Comparison of ENCODE assay signal across 14 mouse cellular contexts in genomic region chr7:30633762-30634412, GRCm38 (mm10). TPM values are rescaled to one million over a fixed set of nuclear protein-coding genes. Genes with fewer than 3 reads are reported as not detected.
DNase-seq lines count a peak whose midpoint lies in the region; ATAC-seq and TF ChIP-seq lines count a peak whose summit lies in the region.
"Had no signal": no experiment of that assay in that cellular context is flagged by ENCODE, and none has a peak within 500 bp of the region (broad histone marks: within the 10 kb centered on the region; RNA-seq: fewer than 3 reads in every experiment).

No protein-coding gene starts in this region.

- no peak for ATAC-seq in heart, embryonic 15.5 days (replicated peaks; ENCODE audit: insufficient number of reproducible peaks, insufficient read depth, low FRiP score, low read depth)
- no peak for ATAC-seq in megakaryocyte, adult 5-6 weeks (ENCODE audit: poor library complexity, severe bottlenecking)
- peak; percentile 19; the same call in 1 of the 2 replicates for ATAC-seq in common myeloid progenitor, adult 5-6 weeks (replicated peaks; ENCODE audit: low read depth, poor library complexity, severe bottlenecking)
- no peak for ATAC-seq in limb, embryonic 14.5 days (ENCODE audit: low FRiP score, low read depth)

- peak overlapping the region; percentile 25; the same call in 1 of the 2 replicates for H3K4me3 ChIP-seq in heart, embryonic 15.5 days
- H3K4me3 ChIP-seq in megakaryocyte, embryonic 14.5 days (replicated peaks): peak overlapping the region; percentile 89
- 0 out of 2 replicates have a peak overlapping the region, but pooled peaks have one; percentile 2 for H3K4me3 ChIP-seq in limb, embryonic 14.5 days (replicated peaks; ENCODE audit: low read length)

- no peaks in the 10 kb centered on the region for H3K36me3 ChIP-seq in heart, embryonic 15.5 days
- H3K36me3 ChIP-seq in megakaryocyte, embryonic 14.5 days (replicated peaks; ENCODE audit: low read length): peaks cover under 1% of the 10 kb centered on the region
- H3K36me3 ChIP-seq in limb, embryonic 14.5 days (ENCODE audit: control insufficient read depth, insufficient read depth, low read length): no peaks in the 10 kb centered on the region
- H3K36me3 ChIP-seq: neural tube, embryonic 13.5 days had no signal

- no peak for TF ChIP-seq POLR2A in limb, embryonic 14.5 days (IDR thresholded peaks at IDR 0.05; ENCODE audit: borderline replicate concordance, extremely low read depth, insufficient read depth, insufficient read length)

- H3K4me2 ChIP-seq in heart, embryonic 15.5 days: peak overlapping the region; percentile 7; the same call in 1 of the 2 replicates
- H3K4me2 ChIP-seq in limb, embryonic 14.5 days (replicated peaks; ENCODE audit: low read depth, low read length, severe bottlenecking): 0 out of 2 replicates have a peak overlapping the region, but pooled peaks have one; percentile 3

- DNase-seq in heart, adult 18-20 months: no peak
- DNase-seq in limb, embryonic 14.5 days (ENCODE audit: low spot score): no peak
- DNase-seq in layer of hippocampus, adult 9-10 months (ENCODE audit: low spot score): no peak
- DNase-seq in left cerebral cortex, postnatal 36 days (ENCODE audit: low spot score in 2 of 2): no peak
- DNase-seq: cerebellum, adult 8-10 months; gastrocnemius, postnatal 25 days had no signal

- 8% methylated on average over 27 of the region's 27 CpGs for WGBS in heart, embryonic 15.5 days
- 4% methylated on average over 27 of the region's 27 CpGs for WGBS in limb, embryonic 14.5 days

- H3K9me3 ChIP-seq in heart, embryonic 15.5 days (replicated peaks): no peaks in the 10 kb centered on the region
- H3K9me3 ChIP-seq in megakaryocyte, embryonic 14.5 days: no peaks in the 10 kb centered on the region
- no peaks in the 10 kb centered on the region for H3K9me3 ChIP-seq in limb, embryonic 14.5 days (ENCODE audit: control insufficient read depth, low read length)
- H3K9me3 ChIP-seq: neural tube, embryonic 13.5 days had no signal

- no peak overlapping the region for H3K9ac ChIP-seq in heart, embryonic 15.5 days
- no peak overlapping the region for H3K9ac ChIP-seq in limb, embryonic 14.5 days (ENCODE audit: low read depth, low read length, severe bottlenecking)
- H3K9ac ChIP-seq: neural tube, embryonic 13.5 days had no signal

- H3K27me3 ChIP-seq in heart, embryonic 15.5 days: peaks cover 58% of the 10 kb centered on the region
- H3K27me3 ChIP-seq in megakaryocyte, embryonic 14.5 days (replicated peaks): peaks cover 57% of the 10 kb centered on the region
- H3K27me3 ChIP-seq in limb, embryonic 14.5 days (ENCODE audit: control insufficient read depth, insufficient read depth, low read length): peaks cover 43% of the 10 kb centered on the region

- intact Hi-C loops in left cerebral cortex, postnatal 36 days (cut with DNase I): no loop called here

- no peak overlapping the region for H3K27ac ChIP-seq in heart, embryonic 15.5 days
- H3K27ac ChIP-seq in limb, embryonic 14.5 days (replicated peaks; ENCODE audit: low read depth, low read length): no peak overlapping the region
- H3K27ac ChIP-seq: neural tube, embryonic 13.5 days had no signal

- H3K4me1 ChIP-seq in heart, embryonic 15.5 days (replicated peaks): peaks cover 23% of the 10 kb centered on the region
- peaks cover 51% of the 10 kb centered on the region for H3K4me1 ChIP-seq in megakaryocyte, embryonic 14.5 days
- H3K4me1 ChIP-seq in limb, embryonic 14.5 days (ENCODE audit: control insufficient read depth, insufficient read depth, low read length): peaks cover 6% of the 10 kb centered on the region; the same call in 1 of the 2 replicates

RNA-seq across cellular contexts. Expression of gene Etv2, which starts 1.8 kb away (rescaled TPM):
- polyA plus RNA-seq in heart, embryonic 15.5 days (2015; fragmentation: Nextera tagmentation; extraction: Ambion mirVana): not detected in 2 replicates
- total RNA-seq in heart, adult 18-20 months (2021): not detected
- 0.44 TPM in 1 of 2 replicates, not detected in the other for polyA plus RNA-seq in megakaryocyte, embryonic 14.5 days (2012; ENCODE audit: insufficient read depth, low replicate concordance)
- total RNA-seq in megakaryocyte, adult 5-6 weeks (2015): not detected in 2 replicates
- total RNA-seq in megakaryocyte, adult 5-6 weeks (2017): 0.59 TPM in 1 of 2 replicates, not detected in the other
- not detected in 2 replicates for total RNA-seq in common myeloid progenitor, adult 5-6 weeks (2017)
- 0.17 TPM in 1 of 2 replicates, not detected in the other for polyA plus RNA-seq in limb, embryonic 14.5 days (2012; rRNA removed)
- 0.19 TPM in 1 of 2 replicates, not detected in the other for polyA plus RNA-seq in limb, embryonic 14.5 days (2014; fragmentation: Nextera tagmentation; extraction: Ambion mirVana)
- total RNA-seq in left cerebral cortex, postnatal 36 days (2021): not detected
- total RNA-seq: adrenal gland, postnatal 4 days; gastrocnemius, postnatal 25 days; left cerebral cortex, adult 8-10 months had no signal
- polyA plus RNA-seq: neural tube, embryonic 13.5 days; urinary bladder, adult 2 months had no signal

RNA-seq across cellular contexts. Expression of gene Cox6b1, which starts 7.9 kb away (rescaled TPM):
- 1,740 and 2,396 TPM in 2 replicates for polyA plus RNA-seq in heart, embryonic 15.5 days (2015; fragmentation: Nextera tagmentation; extraction: Ambion mirVana)
- total RNA-seq in heart, adult 18-20 months (2021): 1,000 to 10,000 TPM; 4,470 to 4,611 TPM
- polyA plus RNA-seq in megakaryocyte, embryonic 14.5 days (2012; ENCODE audit: insufficient read depth, low replicate concordance): 82.5 and 197 TPM in 2 replicates
- 305 and 323 TPM in 2 replicates for total RNA-seq in megakaryocyte, adult 5-6 weeks (2015)
- total RNA-seq in megakaryocyte, adult 5-6 weeks (2017): 441 and 447 TPM in 2 replicates
- total RNA-seq in common myeloid progenitor, adult 5-6 weeks (2017): 396 and 504 TPM in 2 replicates
- 607 and 677 TPM in 2 replicates for polyA plus RNA-seq in limb, embryonic 14.5 days (2012; rRNA removed)
- 799 and 875 TPM in 2 replicates for polyA plus RNA-seq in limb, embryonic 14.5 days (2014; fragmentation: Nextera tagmentation; extraction: Ambion mirVana)
- total RNA-seq in left cerebral cortex, postnatal 36 days (2021): 100 to 1,000 TPM; 561 to 663 TPM

RNA-seq across cellular contexts. Expression of gene Rbm42, which starts 16.2 kb away (rescaled TPM):
- polyA plus RNA-seq in heart, embryonic 15.5 days (2015; fragmentation: Nextera tagmentation; extraction: Ambion mirVana): 73.7 and 92.8 TPM in 2 replicates
- 10 to 100 TPM; 46.0 to 49.1 TPM for total RNA-seq in heart, adult 18-20 months (2021)
- polyA plus RNA-seq in megakaryocyte, embryonic 14.5 days (2012; ENCODE audit: insufficient read depth, low replicate concordance): 261 and 484 TPM in 2 replicates
- total RNA-seq in megakaryocyte, adult 5-6 weeks (2015): 50.2 and 50.4 TPM in 2 replicates
- 41.3 and 46.6 TPM in 2 replicates for total RNA-seq in megakaryocyte, adult 5-6 weeks (2017)
- total RNA-seq in common myeloid progenitor, adult 5-6 weeks (2017): 39.4 and 47.8 TPM in 2 replicates
- 68.1 and 87.7 TPM in 2 replicates for polyA plus RNA-seq in limb, embryonic 14.5 days (2012; rRNA removed)
- polyA plus RNA-seq in limb, embryonic 14.5 days (2014; fragmentation: Nextera tagmentation; extraction: Ambion mirVana): 107 and 113 TPM in 2 replicates
- 10 to 100 TPM; 67.4 to 74.4 TPM for total RNA-seq in left cerebral cortex, postnatal 36 days (2021)

RNA-seq across cellular contexts. Expression of gene Upk1a, which starts 21.2 kb away (rescaled TPM):
- 0.43 and 1.4 TPM in 2 replicates for polyA plus RNA-seq in heart, embryonic 15.5 days (2015; fragmentation: Nextera tagmentation; extraction: Ambion mirVana)
- total RNA-seq in heart, adult 18-20 months (2021): under 1 TPM in 1 of 2 experiments, not detected in 1; 0.26 TPM
- 1.2 TPM in 1 of 2 replicates, not detected in the other for polyA plus RNA-seq in megakaryocyte, embryonic 14.5 days (2012; ENCODE audit: insufficient read depth, low replicate concordance)
- 0.60 TPM in 1 of 2 replicates, not detected in the other for total RNA-seq in megakaryocyte, adult 5-6 weeks (2015)
- not detected in 2 replicates for total RNA-seq in megakaryocyte, adult 5-6 weeks (2017)
- not detected in 2 replicates for total RNA-seq in common myeloid progenitor, adult 5-6 weeks (2017)
- polyA plus RNA-seq in limb, embryonic 14.5 days (2012; rRNA removed): 4.7 and 5.7 TPM in 2 replicates
- polyA plus RNA-seq in limb, embryonic 14.5 days (2014; fragmentation: Nextera tagmentation; extraction: Ambion mirVana): 1.2 and 1.7 TPM in 2 replicates
- total RNA-seq in left cerebral cortex, postnatal 36 days (2021): under 1 TPM in 1 of 2 experiments, not detected in 1; 0.36 TPM
- total RNA-seq: gastrocnemius, postnatal 25 days had no signal

RNA-seq across cellular contexts. Expression of gene Haus5, which starts 30.9 kb away (rescaled TPM):
- 23.4 and 33.8 TPM in 2 replicates for polyA plus RNA-seq in heart, embryonic 15.5 days (2015; fragmentation: Nextera tagmentation; extraction: Ambion mirVana)
- total RNA-seq in heart, adult 18-20 months (2021): 1 to 10 TPM; 4.4 to 6.2 TPM
- 2.3 and 13.7 TPM in 2 replicates for polyA plus RNA-seq in megakaryocyte, embryonic 14.5 days (2012; ENCODE audit: insufficient read depth, low replicate concordance)
- total RNA-seq in megakaryocyte, adult 5-6 weeks (2015): 22.4 and 22.9 TPM in 2 replicates
- 17.0 and 18.7 TPM in 2 replicates for total RNA-seq in megakaryocyte, adult 5-6 weeks (2017)
- 17.2 and 27.1 TPM in 2 replicates for total RNA-seq in common myeloid progenitor, adult 5-6 weeks (2017)
- 38.8 and 45.0 TPM in 2 replicates for polyA plus RNA-seq in limb, embryonic 14.5 days (2012; rRNA removed)
- polyA plus RNA-seq in limb, embryonic 14.5 days (2014; fragmentation: Nextera tagmentation; extraction: Ambion mirVana): 35.0 and 35.6 TPM in 2 replicates
- 1 to 10 TPM; 4.0 to 5.7 TPM for total RNA-seq in left cerebral cortex, postnatal 36 days (2021)

Comparison
In these comparisons a context has a peak if more than half of its experiments do, and no peak if none do; other contexts are left out.
1. H3K4me3 ChIP-seq: peak in every context shown above with its lines; median percentile 89 in megakaryocyte, embryonic 14.5 days; 25 in heart, embryonic 15.5 days; 2 in limb, embryonic 14.5 days.